Mouse (Mus musculus) adrenal gland, postnatal 4 days (tissue): ENCODE measurements around the gene Zer1. TPM values are rescaled to one million over a fixed set of nuclear protein-coding genes. Genes with fewer than 3 reads are reported as not detected.

ENCODE experiments used
- DNase-seq, 2 experiments: peaks; one replicate each; pipeline ENCODE4 v3.0.0; 2021 to 2022; ENCODE audit warnings: low spot score in 2 of 2, mixed read lengths in 2 of 2
- total RNA-seq, 2 experiments: library from RNA; stranded (reverse); gene quantifications; 2 replicates each; pipeline ENCODE4 v1.2.3; 2021

Zer1 gene
- total RNA-seq, 2 experiments from 2014 or later = 55.4 to 56.2 TPM

- no peak for DNase-seq
These were observed 45.6 kb downstream of the Zer1 start for GRCm38 (mm10) chr2:30078760-30079159.

- DNase-seq = no peak
These were observed 46.1 kb downstream of the Zer1 start for GRCm38 (mm10) chr2:30078349-30078712.

- peak; percentile 71 to 88 for DNase-seq
These were observed 46.7 kb downstream of the Zer1 start, which contains the start of gene Pkn3 for GRCm38 (mm10) chr2:30077502-30078348. Gene Pkn3, plus strand, starts transcription at chr2:30077684.

- no peak for DNase-seq
These were observed 47.4 kb downstream of the Zer1 start for GRCm38 (mm10) chr2:30076959-30077358.

GRCm38 (mm10) chr2:30076439-30076838 is 47.9 kb downstream of the Zer1 start:
- no peak for DNase-seq

- DNase-seq = no peak
These were observed 48.8 kb downstream of the Zer1 start for GRCm38 (mm10) chr2:30075625-30076024.

GRCm38 (mm10) chr2:30073285-30073684 is 51.1 kb downstream of the Zer1 start:
- no peak for DNase-seq

GRCm38 (mm10) chr2:30072875-30073274 is 51.5 kb downstream of the Zer1 start:
- DNase-seq = no peak

GRCm38 (mm10) chr2:30067962-30068361 is 56.4 kb downstream of the Zer1 start:
- no peak for DNase-seq

GRCm38 (mm10) chr2:30067031-30067888 is 57.1 kb downstream of the Zer1 start:
- DNase-seq = no peak

- DNase-seq = peak; percentile 91 to 92
These were observed 58.1 kb downstream of the Zer1 start for GRCm38 (mm10) chr2:30066046-30066901.

GRCm38 (mm10) chr2:30064298-30064697 is 60.1 kb downstream of the Zer1 start:
- no peak for DNase-seq

GRCm38 (mm10) chr2:30063791-30064190 is 60.6 kb downstream of the Zer1 start:
- no peak for DNase-seq

- no peak for DNase-seq
These were observed 61.1 kb downstream of the Zer1 start for GRCm38 (mm10) chr2:30063235-30063634.

- DNase-seq = peak in 1 of 2 experiments; percentile 46
These were observed 61.9 kb downstream of the Zer1 start for GRCm38 (mm10) chr2:30062249-30063093.

- DNase-seq = peak in 1 of 2 experiments; percentile 30
These were observed 62.9 kb downstream of the Zer1 start for GRCm38 (mm10) chr2:30061215-30062166.

- DNase-seq = no peak
These were observed 66.0 kb downstream of the Zer1 start for GRCm38 (mm10) chr2:30058418-30058817.

GRCm38 (mm10) chr2:30057223-30057904 is 67.0 kb downstream of the Zer1 start, which contains the start of gene Set:
Gene Set, plus strand, starts transcription at chr2:30057378.
- no peak for DNase-seq
